Mouse (Mus musculus): Measurements from ENCODE around the gene Patl1. TPM values are rescaled to one million over a fixed set of nuclear protein-coding genes. Genes with fewer than 3 reads are reported as not detected.
A peak's percentile ranks its signal among the peaks of the same experiment; 100 is the strongest.
"Not testable (repeated sequence)": the region's sequence is repeated elsewhere in the genome, so short reads cannot be mapped to it uniquely, and the experiment has no call there.

Patl1 gene
- polyA plus RNA-seq, 1 experiment from 2014 or later, result 11.4 TPM

DNA sequence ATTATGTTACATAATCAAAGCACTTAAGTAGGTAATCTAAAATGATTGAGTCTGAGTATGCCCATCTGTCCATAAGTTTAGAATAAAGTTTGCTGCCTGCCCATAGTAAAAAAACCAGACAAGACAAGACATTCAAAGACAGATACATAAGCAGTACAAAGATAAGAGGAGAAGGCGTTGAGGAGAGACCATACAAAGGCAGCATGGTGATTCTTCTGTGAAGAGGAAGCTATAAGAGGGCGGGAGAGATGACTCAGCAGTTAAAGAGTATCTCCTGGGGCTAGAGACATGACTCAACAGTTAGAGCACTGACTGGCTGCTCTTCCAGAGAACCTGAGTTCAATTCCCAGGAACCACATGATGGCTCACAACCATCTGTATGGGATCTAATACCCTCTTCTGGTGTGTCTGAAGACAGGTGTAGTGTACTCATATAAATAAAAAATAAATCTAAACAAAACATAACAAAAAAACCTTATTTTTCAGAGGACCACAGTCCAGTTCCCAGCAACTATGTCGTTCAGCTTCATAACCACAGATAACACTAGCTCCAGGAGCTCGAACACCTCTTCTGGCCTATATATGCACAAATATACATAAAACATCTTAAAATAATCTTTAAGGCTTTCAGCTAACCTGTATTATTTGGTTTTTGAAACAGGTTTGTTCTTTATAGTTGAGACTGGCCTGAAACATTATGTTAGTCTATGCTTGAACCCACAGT lies 16.0 kb downstream of the Patl1 start:
- Histone ChIP-seq H3K36me3 (ENCODE audit: insufficient read depth, low read length) (peaks cover 51% of the 10 kb centered on the region), H3K4me1 (replicated peaks; ENCODE audit: insufficient read depth, low read length) (no peaks in the 10 kb centered on the region), H3K27ac (no peak overlapping the region), H3K4me2 (ENCODE audit: low read length) (no peak overlapping the region), H3K9me3 (replicated peaks; ENCODE audit: low read length) (no peaks in the 10 kb centered on the region), H3K9ac (ENCODE audit: low read depth, low read length) (no peak overlapping the region), H3K4me3 (replicated peaks; ENCODE audit: low read depth, low read length) (no peak overlapping the region), H3K27me3 (ENCODE audit: insufficient read depth, low read length) (no peaks in the 10 kb centered on the region)
- no peak for ATAC-seq (replicated peaks; ENCODE audit: low FRiP score, low read depth)
- WGBS, result 92% methylated on average over 4 of the region's 4 CpGs
- TF ChIP-seq CTCF (IDR thresholded peaks at IDR 0.05; ENCODE audit: low read depth), result no peak
- DNase-seq (ENCODE audit: low spot score), result no peak

DNA sequence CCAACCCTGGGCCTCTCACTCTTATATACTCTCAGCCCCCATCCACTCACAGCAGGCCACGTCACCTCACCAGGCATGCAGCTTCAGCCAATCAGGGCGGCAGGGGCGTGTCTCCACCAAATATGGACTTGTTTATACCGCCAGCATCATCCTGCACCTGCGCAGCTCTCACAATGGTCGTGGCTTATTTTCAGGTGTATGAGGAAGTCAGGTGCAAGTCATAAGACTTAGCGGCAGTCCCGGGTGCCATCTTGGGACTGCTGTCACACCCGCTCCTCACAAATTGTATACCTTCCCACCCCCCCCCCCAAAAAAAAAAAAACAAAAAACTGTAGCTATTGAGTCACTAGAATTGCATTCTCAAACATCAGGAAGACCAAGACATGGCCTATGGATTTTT lies 34.3 kb downstream of the Patl1 start:
- not testable (repeated sequence) for H3K4me3 ChIP-seq (replicated peaks; ENCODE audit: low read depth, low read length); DNase-seq (ENCODE audit: low spot score); H3K4me1 ChIP-seq (replicated peaks; ENCODE audit: insufficient read depth, low read length); H3K27me3 ChIP-seq (ENCODE audit: insufficient read depth, low read length); H3K4me2 ChIP-seq (ENCODE audit: low read length); ATAC-seq (replicated peaks; ENCODE audit: low FRiP score, low read depth); H3K9ac ChIP-seq (ENCODE audit: low read depth, low read length); H3K27ac ChIP-seq; H3K9me3 ChIP-seq (replicated peaks; ENCODE audit: low read length)
- 94% methylated on average over 9 of the region's 9 CpGs for WGBS
- peaks cover 24% of the 10 kb centered on the region for H3K36me3 ChIP-seq (ENCODE audit: insufficient read depth, low read length)

DNA sequence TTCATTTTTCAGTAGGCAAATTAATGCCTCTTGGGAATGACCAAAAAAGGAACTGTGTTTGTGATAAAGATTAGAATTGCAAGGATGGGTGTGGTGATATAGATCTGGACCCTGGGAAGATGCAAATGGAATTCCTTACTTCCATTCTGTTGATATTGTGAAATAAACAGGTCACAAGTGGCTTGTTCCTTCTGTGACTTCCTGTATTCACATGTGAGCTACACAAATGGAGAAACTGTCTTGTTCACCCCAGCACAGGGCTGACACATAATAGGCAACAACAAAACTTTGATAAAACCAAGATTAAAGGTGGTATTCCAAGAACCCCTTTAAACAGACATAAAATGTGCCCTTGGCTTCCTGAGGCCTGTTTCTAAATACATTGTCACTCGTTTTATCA lies 37.7 kb downstream of the Patl1 start:
- H3K9ac ChIP-seq (ENCODE audit: low read depth, low read length), result no peak overlapping the region
- no peaks in the 10 kb centered on the region for H3K4me1 ChIP-seq (replicated peaks; ENCODE audit: insufficient read depth, low read length)
- no peak overlapping the region for H3K27ac ChIP-seq
- no peaks in the 10 kb centered on the region for H3K9me3 ChIP-seq (replicated peaks; ENCODE audit: low read length)
- no peak overlapping the region for H3K4me2 ChIP-seq (ENCODE audit: low read length)
- H3K27me3 ChIP-seq (ENCODE audit: insufficient read depth, low read length), result no peaks in the 10 kb centered on the region
- WGBS, result 51% methylated on average over 1 of the region's 1 CpGs
- no peaks in the 10 kb centered on the region for H3K36me3 ChIP-seq (ENCODE audit: insufficient read depth, low read length)
- H3K4me3 ChIP-seq (replicated peaks; ENCODE audit: low read depth, low read length), result no peak overlapping the region
- DNase-seq (ENCODE audit: low spot score) (no peak), ATAC-seq (replicated peaks; ENCODE audit: low FRiP score, low read depth) (no peak)
- no peak for TF ChIP-seq CTCF (IDR thresholded peaks at IDR 0.05; ENCODE audit: low read depth)

DNA sequence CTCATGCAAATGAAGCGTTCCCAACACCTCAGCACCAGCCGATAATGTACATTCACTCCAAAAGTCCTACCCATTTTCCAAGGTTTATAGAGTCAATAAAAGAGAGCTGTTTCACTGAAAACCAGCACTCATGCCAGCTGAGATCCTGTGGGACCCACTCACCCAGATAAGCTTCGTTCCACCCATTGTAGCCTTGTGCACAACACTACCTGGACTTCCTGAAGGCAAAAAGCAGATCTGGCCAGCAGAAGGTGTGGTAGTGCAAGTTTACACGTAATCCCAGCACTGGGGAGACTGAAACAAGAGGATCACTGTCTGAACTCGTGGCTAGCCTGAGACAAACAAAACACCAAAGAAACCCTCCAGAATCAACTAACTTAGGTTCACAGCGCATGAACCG lies 38.5 kb downstream of the Patl1 start:
- DNase-seq (ENCODE audit: low spot score), result no peak
- ATAC-seq (replicated peaks; ENCODE audit: low FRiP score, low read depth), result no peak
- no peak for TF ChIP-seq CTCF (IDR thresholded peaks at IDR 0.05; ENCODE audit: low read depth)

DNA sequence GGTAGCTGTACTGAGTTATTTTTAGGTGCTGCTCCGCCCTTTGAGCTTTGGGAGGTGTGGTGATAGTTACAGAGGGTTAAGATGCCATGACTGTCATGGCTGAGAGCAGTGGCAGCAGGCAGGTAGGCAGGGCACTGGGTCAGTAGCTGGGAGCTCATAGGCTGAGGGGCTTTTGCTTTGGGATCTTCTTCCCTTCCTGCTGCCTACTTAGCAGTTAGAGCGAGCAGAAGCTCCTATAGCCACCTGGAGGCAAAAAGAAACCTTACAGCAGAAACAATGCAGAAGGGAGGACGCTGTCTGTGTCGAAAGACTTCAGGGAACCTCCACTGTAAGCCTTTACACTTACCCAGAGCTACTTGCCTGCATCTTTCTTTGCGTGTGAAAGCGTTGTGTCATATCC lies 42.0 kb downstream of the Patl1 start:
- 0 out of 2 replicates have a peak, but pooled peaks have one; percentile 3 for ATAC-seq (replicated peaks; ENCODE audit: low FRiP score, low read depth)
- Histone ChIP-seq H3K27ac (no peak overlapping the region), H3K4me3 (replicated peaks; ENCODE audit: low read depth, low read length) (no peak overlapping the region), H3K9me3 (replicated peaks; ENCODE audit: low read length) (no peaks in the 10 kb centered on the region), H3K4me2 (ENCODE audit: low read length) (no peak overlapping the region), H3K27me3 (ENCODE audit: insufficient read depth, low read length) (no peaks in the 10 kb centered on the region), H3K4me1 (replicated peaks; ENCODE audit: insufficient read depth, low read length) (no peaks in the 10 kb centered on the region), H3K9ac (ENCODE audit: low read depth, low read length) (no peak overlapping the region), H3K36me3 (ENCODE audit: insufficient read depth, low read length) (no peaks in the 10 kb centered on the region)
- 53% methylated on average over 6 of the region's 6 CpGs for WGBS
- DNase-seq (ENCODE audit: low spot score), result peak; percentile 12
- TF ChIP-seq CTCF (IDR thresholded peaks at IDR 0.05; ENCODE audit: low read depth), result peak; percentile 24; the same call in 1 of the 2 replicates

More for the DNA sequence above, 38.5 kb downstream of the Patl1 start:
- Histone ChIP-seq H3K9me3 (replicated peaks; ENCODE audit: low read length) (no peaks in the 10 kb centered on the region), H3K9ac (ENCODE audit: low read depth, low read length) (no peak overlapping the region), H3K4me3 (replicated peaks; ENCODE audit: low read depth, low read length) (no peak overlapping the region), H3K4me2 (ENCODE audit: low read length) (no peak overlapping the region), H3K4me1 (replicated peaks; ENCODE audit: insufficient read depth, low read length) (no peaks in the 10 kb centered on the region), H3K27me3 (ENCODE audit: insufficient read depth, low read length) (no peaks in the 10 kb centered on the region), H3K36me3 (ENCODE audit: insufficient read depth, low read length) (no peaks in the 10 kb centered on the region), H3K27ac (no peak overlapping the region)
- 77% methylated on average over 7 of the region's 7 CpGs for WGBS

DNA sequence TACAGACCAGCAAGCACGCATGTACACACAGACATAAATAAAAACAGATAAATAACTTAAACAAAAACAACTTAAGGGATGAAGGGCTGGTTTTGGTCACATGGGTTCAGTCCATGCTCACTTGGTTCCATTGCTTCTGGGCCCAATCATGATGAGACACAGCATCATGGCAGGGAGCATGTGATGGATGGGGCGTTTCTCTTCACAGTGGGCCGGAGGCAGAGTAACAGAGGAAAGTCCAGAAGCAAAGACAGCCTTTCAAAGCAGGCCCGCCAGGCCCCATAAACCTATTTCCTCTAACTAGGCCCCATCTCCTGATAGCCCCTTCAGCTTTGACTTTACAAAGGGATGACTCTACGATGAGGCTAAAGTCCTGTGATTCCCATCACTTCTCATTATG lies 44.4 kb downstream of the Patl1 start:
- WGBS, result 63% methylated on average over 5 of the region's 5 CpGs
- ATAC-seq (replicated peaks; ENCODE audit: low FRiP score, low read depth), result no peak
- H3K27ac ChIP-seq, result no peak overlapping the region
- no peak overlapping the region for H3K4me3 ChIP-seq (replicated peaks; ENCODE audit: low read depth, low read length)
- no peak for DNase-seq (ENCODE audit: low spot score)
- no peaks in the 10 kb centered on the region for H3K4me1 ChIP-seq (replicated peaks; ENCODE audit: insufficient read depth, low read length)
- H3K4me2 ChIP-seq (ENCODE audit: low read length), result no peak overlapping the region
- TF ChIP-seq CTCF (IDR thresholded peaks at IDR 0.05; ENCODE audit: low read depth), result no peak
- H3K9ac ChIP-seq (ENCODE audit: low read depth, low read length), result no peak overlapping the region
- no peaks in the 10 kb centered on the region for H3K9me3 ChIP-seq (replicated peaks; ENCODE audit: low read length)
- no peaks in the 10 kb centered on the region for H3K36me3 ChIP-seq (ENCODE audit: insufficient read depth, low read length)
- no peaks in the 10 kb centered on the region for H3K27me3 ChIP-seq (ENCODE audit: insufficient read depth, low read length)

DNA sequence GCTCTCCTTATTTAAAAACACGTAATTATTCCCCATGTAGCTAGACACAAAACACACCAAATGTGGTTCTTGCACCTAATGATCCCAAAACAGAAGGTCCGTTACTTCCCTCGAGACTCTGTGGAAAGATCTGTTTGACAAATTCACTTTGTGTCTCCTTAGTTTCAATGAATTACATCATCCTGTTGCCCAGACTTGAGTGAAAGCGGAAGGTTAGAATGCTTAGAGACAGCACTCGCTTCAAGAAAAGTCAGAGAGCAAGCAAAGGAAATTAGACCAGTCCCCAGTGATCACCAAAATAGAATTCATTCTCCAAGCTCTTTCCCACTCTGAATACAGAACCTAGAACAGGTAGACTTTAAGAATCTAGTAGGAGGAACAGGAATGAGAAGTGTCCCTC lies 45.2 kb downstream of the Patl1 start:
- no peak overlapping the region for H3K9ac ChIP-seq (ENCODE audit: low read depth, low read length)
- no peaks in the 10 kb centered on the region for H3K9me3 ChIP-seq (replicated peaks; ENCODE audit: low read length)
- no peak for ATAC-seq (replicated peaks; ENCODE audit: low FRiP score, low read depth)
- H3K4me1 ChIP-seq (replicated peaks; ENCODE audit: insufficient read depth, low read length), result no peaks in the 10 kb centered on the region
- no peaks in the 10 kb centered on the region for H3K36me3 ChIP-seq (ENCODE audit: insufficient read depth, low read length)
- H3K4me2 ChIP-seq (ENCODE audit: low read length), result no peak overlapping the region
- no peak for DNase-seq (ENCODE audit: low spot score)
- no peak overlapping the region for H3K4me3 ChIP-seq (replicated peaks; ENCODE audit: low read depth, low read length)
- WGBS, result 90% methylated on average over 5 of the region's 5 CpGs
- no peaks in the 10 kb centered on the region for H3K27me3 ChIP-seq (ENCODE audit: insufficient read depth, low read length)
- no peak overlapping the region for H3K27ac ChIP-seq
- no peak for TF ChIP-seq CTCF (IDR thresholded peaks at IDR 0.05; ENCODE audit: low read depth)

Measured in kidney, postnatal 0 days (tissue).